Mouse (Mus musculus) MEL (cell line): Measurements from ENCODE around the gene Bpifb3. TPM values are rescaled to one million over a fixed set of nuclear protein-coding genes. Genes with fewer than 3 reads are reported as not detected.

ENCODE experiments used
- DNase-seq: peaks from one replicate; pipeline ENCODE4 v3.0.0; 2011; ENCODE audit warnings: low read depth, low spot score
- H3K27ac ChIP-seq: 2 replicates; pipeline ENCODE4 v1.5.1; 2012; ENCODE audit warnings: low read depth, mild to moderate bottlenecking, control low read depth, low read length, moderate library complexity; ENCODE audit not compliant: control insufficient read depth
- H3K27me3 ChIP-seq, 2 experiments: fragments of 150-350 bp in 1 of 2; sonication (generic) in 1 of 2; 2 replicates each; pipeline ENCODE4 v1.6.1; 2012; ENCODE audit warnings: low read length in 2 of 2, mild to moderate bottlenecking in 2 of 2, improper control_type of control experiment in 1 of 2, moderate library complexity in 1 of 2; ENCODE audit not compliant: insufficient read depth in 2 of 2, control insufficient read depth in 1 of 2
- H3K36me3 ChIP-seq, 2 experiments: 2 replicates each; pipeline ENCODE4 v1.6.1; 2012 to 2014; ENCODE audit warnings: low read length in 2 of 2, improper control_type of control experiment in 1 of 2, inconsistent platforms in 1 of 2, mild to moderate bottlenecking in 1 of 2; ENCODE audit not compliant: insufficient read depth in 2 of 2, control insufficient read depth in 1 of 2
- H3K4me1 ChIP-seq, 2 experiments: fragments of 150-350 bp in 1 of 2; sonication (generic) in 1 of 2; 2 replicates each; pipeline ENCODE4 v1.6.1; 2012; ENCODE audit warnings: low read length in 2 of 2, improper control_type of control experiment in 1 of 2, mild to moderate bottlenecking in 1 of 2; ENCODE audit not compliant: insufficient read depth in 2 of 2, control insufficient read depth in 1 of 2
- H3K4me3 ChIP-seq, 2 experiments: fragments of 150-350 bp in 1 of 2; sonication (generic) in 1 of 2; 2 replicates each; pipeline ENCODE4 v1.5.1; 2012; ENCODE audit warnings: low read depth in 2 of 2, low read length in 2 of 2, mild to moderate bottlenecking in 2 of 2, moderate library complexity in 2 of 2, control low read depth in 1 of 2, improper control_type of control experiment in 1 of 2; ENCODE audit not compliant: control insufficient read depth in 1 of 2, insufficient read depth in 1 of 2
- H3K79me2 ChIP-seq: 2 replicates; pipeline ENCODE4 v1.6.1; 2012; ENCODE audit warnings: mild to moderate bottlenecking, low read length, moderate library complexity; ENCODE audit not compliant: control insufficient read depth, poor library complexity, insufficient read depth
- H3K9ac ChIP-seq: 2 replicates; pipeline ENCODE4 v1.6.1; 2012; ENCODE audit warnings: low read depth, mild to moderate bottlenecking, control low read depth, low read length, moderate library complexity; ENCODE audit not compliant: control insufficient read depth, poor library complexity, severe bottlenecking
- H3K9me3 ChIP-seq: fragments of 150-350 bp; sonication (generic); replicated peaks from 2 replicates; pipeline ENCODE4 v1.6.1; 2012; ENCODE audit warnings: mild to moderate bottlenecking, low read length, improper control_type of control experiment, moderate library complexity; ENCODE audit not compliant: insufficient read depth
- BHLHE40 ChIP-seq: IDR thresholded peaks from 2 replicates; pipeline ENCODE4 v1.6.1; 2012; ENCODE audit warnings: low read depth, mild to moderate bottlenecking, inconsistent platforms, low read length, improper control_type of control experiment, borderline replicate concordance
- CHD1 ChIP-seq: IDR thresholded peaks from 2 replicates; pipeline ENCODE4 v1.6.1; 2012; ENCODE audit warnings: low read depth, mild to moderate bottlenecking, inconsistent platforms, low read length, improper control_type of control experiment
- CTCF ChIP-seq, 3 experiments: IDR thresholded peaks in 2 of 3; conservative IDR thresholded peaks in 1 of 3; 2 replicates each; pipeline ENCODE4 v1.5.1; 2011 to 2012; ENCODE audit warnings: low read length in 3 of 3, low read depth in 2 of 3, mild to moderate bottlenecking in 2 of 3, improper control_type of control experiment in 1 of 3, inconsistent platforms in 1 of 3, mixed read lengths in 1 of 3, moderate library complexity in 1 of 3; ENCODE audit not compliant: control insufficient read depth in 1 of 3, insufficient read depth in 1 of 3, poor library complexity in 1 of 3, severe bottlenecking in 1 of 3
- ELF1 ChIP-seq: IDR thresholded peaks from 2 replicates; pipeline ENCODE4 v1.6.1; 2014; ENCODE audit warnings: low read depth, mild to moderate bottlenecking, inconsistent platforms, low read length, improper control_type of control experiment, moderate library complexity
- ETS1 ChIP-seq: IDR thresholded peaks from 2 replicates; pipeline ENCODE4 v1.6.1; 2012; ENCODE audit warnings: low read depth, mild to moderate bottlenecking, inconsistent platforms, low read length, improper control_type of control experiment, moderate library complexity
- GABPA ChIP-seq: IDR thresholded peaks from 2 replicates; pipeline ENCODE4 v1.6.1; 2012; ENCODE audit warnings: low read depth, mild to moderate bottlenecking, inconsistent platforms, low read length, improper control_type of control experiment, moderate library complexity
- KAT2A ChIP-seq: conservative IDR thresholded peaks from 2 replicates; pipeline ENCODE4 v1.6.1; 2012; ENCODE audit warnings: low read depth, low read length, improper control_type of control experiment, inconsistent platforms
- MAFK ChIP-seq: IDR thresholded peaks from 2 replicates; pipeline ENCODE4 v1.6.1; 2011; ENCODE audit warnings: low read depth, mild to moderate bottlenecking, low read length, improper control_type of control experiment, borderline replicate concordance
- MAZ ChIP-seq: IDR thresholded peaks from 2 replicates; pipeline ENCODE4 v1.6.1; 2012; ENCODE audit warnings: low read depth, mild to moderate bottlenecking, inconsistent platforms, low read length, improper control_type of control experiment
- MEF2A ChIP-seq: IDR thresholded peaks from 2 replicates; pipeline ENCODE4 v1.6.1; 2014; ENCODE audit warnings: low read depth, mild to moderate bottlenecking, inconsistent platforms, low read length, improper control_type of control experiment; ENCODE audit not compliant: poor library complexity, insufficient replicate concordance, severe bottlenecking; ENCODE audit errors: extremely low read depth
- MXI1 ChIP-seq: IDR thresholded peaks from 2 replicates; pipeline ENCODE4 v1.6.1; 2011; ENCODE audit warnings: mild to moderate bottlenecking, low read depth, low read length, improper control_type of control experiment
- POLR2A ChIP-seq, 2 experiments: IDR thresholded peaks; 2 replicates each; pipeline ENCODE4 v1.6.1; 2011 to 2012; ENCODE audit warnings: low read length in 2 of 2, mild to moderate bottlenecking in 2 of 2, control low read depth in 1 of 2, improper control_type of control experiment in 1 of 2, low read depth in 1 of 2, moderate library complexity in 1 of 2; ENCODE audit not compliant: control insufficient read depth in 1 of 2, insufficient read depth in 1 of 2, poor library complexity in 1 of 2
- POLR2AphosphoS2 ChIP-seq: IDR thresholded peaks from 2 replicates; pipeline ENCODE4 v1.6.1; 2011; ENCODE audit warnings: low read length, improper control_type of control experiment
- POLR2AphosphoS5 ChIP-seq: IDR thresholded peaks from 2 replicates; pipeline ENCODE4 v1.6.1; 2012; ENCODE audit warnings: low read depth, borderline replicate concordance, mild to moderate bottlenecking, inconsistent platforms, low read length, moderate library complexity, mixed read lengths
- RCOR1 ChIP-seq: IDR thresholded peaks from 2 replicates; pipeline ENCODE4 v1.6.1; 2012; ENCODE audit warnings: low read depth, mild to moderate bottlenecking, inconsistent platforms, low read length, improper control_type of control experiment
- SIN3A ChIP-seq: IDR thresholded peaks from 2 replicates; pipeline ENCODE4 v1.6.1; 2012; ENCODE audit warnings: low read length, improper control_type of control experiment, inconsistent platforms
- TAL1 ChIP-seq: IDR thresholded peaks from 2 replicates; pipeline ENCODE4 v1.6.1; 2012; ENCODE audit warnings: mild to moderate bottlenecking, inconsistent platforms, low read length, moderate library complexity, mixed read lengths
- TBP ChIP-seq: IDR thresholded peaks from 2 replicates; pipeline ENCODE4 v1.8.0; 2011; ENCODE audit warnings: low read depth, low read length, improper control_type of control experiment
- TCF12 ChIP-seq: IDR thresholded peaks from 2 replicates; pipeline ENCODE4 v1.6.1; 2014; ENCODE audit warnings: low read depth, mild to moderate bottlenecking, inconsistent platforms, low read length, improper control_type of control experiment, moderate library complexity
- UBTF ChIP-seq: IDR thresholded peaks from 2 replicates; pipeline ENCODE4 v1.6.1; 2012; ENCODE audit warnings: low read depth, mild to moderate bottlenecking, inconsistent platforms, low read length, improper control_type of control experiment, moderate library complexity, borderline replicate concordance; ENCODE audit not compliant: insufficient read depth
- USF1 ChIP-seq: IDR thresholded peaks from 2 replicates; pipeline ENCODE4 v1.6.1; 2014; ENCODE audit warnings: low read depth, mild to moderate bottlenecking, inconsistent platforms, low read length, improper control_type of control experiment, moderate library complexity
- USF2 ChIP-seq, 2 experiments: IDR thresholded peaks; 2 replicates each; pipeline ENCODE4 v1.6.1; 2011 to 2012; ENCODE audit warnings: improper control_type of control experiment in 2 of 2, low read length in 2 of 2, borderline replicate concordance in 1 of 2, inconsistent platforms in 1 of 2, low read depth in 1 of 2, mild to moderate bottlenecking in 1 of 2; ENCODE audit not compliant: insufficient read depth in 1 of 2
- ZKSCAN1 ChIP-seq: IDR thresholded peaks from 2 replicates; pipeline ENCODE4 v1.6.1; 2012; ENCODE audit warnings: low read depth, mild to moderate bottlenecking, inconsistent platforms, low read length, improper control_type of control experiment, moderate library complexity
- ZMIZ1 ChIP-seq: IDR thresholded peaks from 2 replicates; pipeline ENCODE4 v1.6.1; 2012; ENCODE audit warnings: low read depth, mild to moderate bottlenecking, inconsistent platforms, low read length, improper control_type of control experiment, moderate library complexity
- polyA plus RNA-seq, 2 experiments: library from polyadenylated mRNA; stranded (reverse) in 1 of 2; unstranded in 1 of 2; fragments of >175 nt in 1 of 2; fragments of >200 nt in 1 of 2; gene quantifications; 2 replicates each; pipeline versions ENCODE4 v1.2.1 to v1.2.4; 2012; ENCODE audit warnings: low replicate concordance in 2 of 2, low read depth in 1 of 2; ENCODE audit not compliant: insufficient read length in 2 of 2, insufficient read depth in 1 of 2, missing spikeins in 1 of 2
- total RNA-seq: library from RNA; depleted of rRNA; stranded (reverse); fragments of 300-350 nt; gene quantifications from 2 replicates; pipeline ENCODE4 v1.2.3, GENCODE M21; 2012; rRNA removed

The Bpifb3 gene
- total RNA-seq (not detected in 2 replicates), polyA plus RNA-seq (not detected)

- H3K79me2 ChIP-seq: no peaks in the 10 kb centered on the region
- H3K27ac ChIP-seq: no peak within 1 kb of the TSS
- TF ChIP-seq POLR2AphosphoS2 (no peak), MXI1 (no peak), UBTF (no peak), POLR2A (IDR thresholded peaks at IDR 0.05; ENCODE audit: control insufficient read depth in 1 of 2, insufficient read depth in 1 of 2, low read depth in 1 of 2, low read length in 2 of 2, poor library complexity in 1 of 2) (no peak), RCOR1 (no peak), ETS1 (no peak), KAT2A (no peak), BHLHE40 (no peak), MAZ (no peak), TCF12 (no peak), TBP (no peak)
- no peak within 1 kb of the TSS for H3K4me3 ChIP-seq
- no peaks in the 10 kb centered on the region for H3K4me1 ChIP-seq
- DNase-seq: no peak
- no peak within 1 kb of the TSS for H3K9ac ChIP-seq
- H3K9me3 ChIP-seq: no peaks in the 10 kb centered on the region
- no peaks in the 10 kb centered on the region for H3K36me3 ChIP-seq
- H3K27me3 ChIP-seq: no peaks in the 10 kb centered on the region
Observed at GRCm38 (mm10) chr2:153917930-153918329, at the start of gene Bpifb3. Gene Bpifb3 (plus strand): TSS chr2:153918230.

GRCm38 (mm10) chr2:153870984-153871383 lies 47.0 kb upstream of the Bpifb3 start, which contains the start of gene Sun5:
Gene Sun5 (minus strand): TSS chr2:153871084.
- DNase-seq: no peak
- no peaks in the 10 kb centered on the region; a peak in 1 of 4 replicates for H3K27me3 ChIP-seq
- TF ChIP-seq POLR2A (IDR thresholded peaks at IDR 0.05; ENCODE audit: control insufficient read depth in 1 of 2, insufficient read depth in 1 of 2, low read depth in 1 of 2, low read length in 2 of 2, poor library complexity in 1 of 2): no peak
- TF ChIP-seq CTCF (IDR thresholded peaks at IDR 0.05 in 2 of 3, conservative IDR thresholded peaks at IDR 0.05 in 1 of 3; ENCODE audit: control insufficient read depth in 1 of 3, insufficient read depth in 1 of 3, low read depth in 2 of 3, low read length in 3 of 3, poor library complexity in 1 of 3, severe bottlenecking in 1 of 3): no peak
- TF ChIP-seq USF1: no peak
- TF ChIP-seq USF2 (IDR thresholded peaks at IDR 0.05; ENCODE audit: borderline replicate concordance in 1 of 2, insufficient read depth in 1 of 2, low read depth in 1 of 2, low read length in 2 of 2): no peak
- no peak for TF ChIP-seq MEF2A
- no peak for TF ChIP-seq TCF12
- no peak for TF ChIP-seq SIN3A
- TF ChIP-seq MAFK: no peak
- TF ChIP-seq POLR2AphosphoS5: no peak
- TF ChIP-seq TAL1: no peak
- TF ChIP-seq CHD1: no peak
- no peak for TF ChIP-seq GABPA
- TF ChIP-seq ZKSCAN1: no peak
- TF ChIP-seq ZMIZ1: no peak
- no peak for TF ChIP-seq MXI1
- TF ChIP-seq ELF1: no peak

More at GRCm38 (mm10) chr2:153870984-153871383, 47.0 kb upstream of the Bpifb3 start, which contains the start of gene Sun5:
- no peaks in the 10 kb centered on the region for H3K79me2 ChIP-seq
- H3K4me3 ChIP-seq: no peak within 1 kb of the TSS
- no peak within 1 kb of the TSS for H3K9ac ChIP-seq
- no peaks in the 10 kb centered on the region for H3K9me3 ChIP-seq
- H3K36me3 ChIP-seq: no peaks in the 10 kb centered on the region
- no peak within 1 kb of the TSS for H3K27ac ChIP-seq
- no peaks in the 10 kb centered on the region for H3K4me1 ChIP-seq
